Mouse (Mus musculus): ENCODE data around the gene Pcnp.

DNA sequence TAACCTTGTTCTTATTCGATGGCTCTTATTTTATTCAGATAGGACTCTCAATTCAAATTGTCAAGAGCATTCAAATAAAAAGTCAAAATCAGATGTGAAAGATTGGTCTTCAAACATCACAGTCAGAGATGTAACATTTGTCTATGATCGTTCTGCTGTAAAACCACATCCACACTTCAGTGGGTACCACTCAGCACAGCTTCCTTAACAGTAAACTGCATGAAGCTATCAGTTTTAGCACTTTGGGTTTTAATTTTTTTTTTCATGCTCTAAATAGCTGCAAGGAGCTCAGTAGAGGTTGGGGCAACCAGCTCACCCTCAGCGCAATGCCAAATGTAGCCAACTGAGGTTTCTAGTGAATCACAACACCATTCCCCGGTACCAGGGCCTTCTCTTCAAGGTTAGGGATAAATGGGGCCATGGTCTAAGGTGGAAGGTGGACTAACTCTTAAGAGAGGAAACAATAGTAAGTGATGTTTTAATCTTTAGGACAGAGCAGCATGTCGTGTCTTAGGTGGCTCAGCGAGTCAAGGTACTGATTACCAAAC is 39.1 kb upstream of the Pcnp start:
- TF ChIP-seq CTCF (IDR thresholded peaks at IDR 0.05; ENCODE audit: low read depth) (no peak), EP300 (optimal IDR thresholded peaks at IDR 0.05) (no peak)
